Mouse (Mus musculus) hematopoietic multipotent progenitor cell, adult 10-12 weeks (in vitro differentiated cells): ENCODE data around the gene Olfr1158. TPM values are rescaled to one million over a fixed set of nuclear protein-coding genes. Genes with fewer than 3 reads are reported as not detected.

Experiments
- polyA plus RNA-seq: library from polyadenylated mRNA; stranded (reverse); fragments of >175 nt; gene quantifications from 2 replicates; pipeline ENCODE4 v1.2.3, GENCODE M21; 2012; ENCODE audit warnings: low replicate concordance

The Olfr1158 gene
- not detected in 2 replicates for polyA plus RNA-seq

GRCm38 (mm10) chr2:87989813-87990212 lies at the start of gene Olfr1158:
Gene Olfr1158 (plus strand): TSS chr2:87990113.

GRCm38 (mm10) chr2:87945037-87945436 lies 44.9 kb upstream of the Olfr1158 start, which contains the start of gene Olfr1155:
Gene Olfr1155 (minus strand): TSS chr2:87945137.

GRCm38 (mm10) chr2:87953000-87953399 lies 36.9 kb upstream of the Olfr1158 start, which contains the start of gene Olfr1156:
Gene Olfr1156 (minus strand): TSS chr2:87953100.

GRCm38 (mm10) chr2:87968199-87968598 lies 21.7 kb upstream of the Olfr1158 start, which contains the start of gene Olfr1157:
Gene Olfr1157 (minus strand): TSS chr2:87968299.

GRCm38 (mm10) chr2:87974563-87974962 lies 15.3 kb upstream of the Olfr1158 start, which contains the start of gene Olfr74:
Gene Olfr74 (minus strand): TSS chr2:87974663.

GRCm38 (mm10) chr2:88007515-88008318 lies 17.8 kb downstream of the Olfr1158 start, which contains the start of gene Olfr1160:
Gene Olfr1160 (minus strand): TSS chr2:88008268.

GRCm38 (mm10) chr2:88022474-88022873 lies 32.6 kb downstream of the Olfr1158 start, which contains the start of gene Olfr1161:
Gene Olfr1161 (plus strand): TSS chr2:88022774.

GRCm38 (mm10) chr2:88037599-88037998 lies 47.7 kb downstream of the Olfr1158 start, which contains the start of gene Olfr73:
Gene Olfr73 (minus strand): TSS chr2:88037699.

Other genes starting within 250 kb of the Olfr1158 start
- not detected in 2 replicates for gene Olfr1140, start 246.4 kb upstream of the Olfr1158 start, polyA plus RNA-seq
- not detected in 2 replicates for gene Olfr1141, start 236.1 kb upstream of the Olfr1158 start, polyA plus RNA-seq
- not detected in 2 replicates for gene Olfr152, start 210.6 kb upstream of the Olfr1158 start, polyA plus RNA-seq
- not detected in 2 replicates for gene Olfr1143, start 189.5 kb upstream of the Olfr1158 start, polyA plus RNA-seq
- not detected in 2 replicates for gene Olfr1145, start 180.3 kb upstream of the Olfr1158 start, polyA plus RNA-seq
- gene Olfr1148, start 159.6 kb upstream of the Olfr1158 start, polyA plus RNA-seq = not detected in 2 replicates
- not detected in 2 replicates for gene Olfr1150-ps1, start 146.1 kb upstream of the Olfr1158 start, polyA plus RNA-seq
- gene Olfr1151, start 134.3 kb upstream of the Olfr1158 start, polyA plus RNA-seq = not detected in 2 replicates
- gene Olfr1152, start 123.6 kb upstream of the Olfr1158 start, polyA plus RNA-seq = not detected in 2 replicates
- gene Olfr1153, start 95.2 kb upstream of the Olfr1158 start, polyA plus RNA-seq = 0.12 TPM in 1 of 2 replicates, not detected in the other
- gene Olfr1154, start 84.9 kb upstream of the Olfr1158 start, polyA plus RNA-seq = not detected in 2 replicates
- not detected in 2 replicates for gene Olfr1155, start 45.0 kb upstream of the Olfr1158 start, polyA plus RNA-seq
- not detected in 2 replicates for gene Olfr1156, start 37.0 kb upstream of the Olfr1158 start, polyA plus RNA-seq
- not detected in 2 replicates for gene Olfr1157, start 21.8 kb upstream of the Olfr1158 start, polyA plus RNA-seq
- gene Olfr74, start 15.4 kb upstream of the Olfr1158 start, polyA plus RNA-seq = not detected in 2 replicates
- not detected in 2 replicates for gene Olfr1160, start 18.2 kb downstream of the Olfr1158 start, polyA plus RNA-seq
- gene Olfr1161, start 32.7 kb downstream of the Olfr1158 start, polyA plus RNA-seq = not detected in 2 replicates
- not detected in 2 replicates for gene Olfr73, start 47.6 kb downstream of the Olfr1158 start, polyA plus RNA-seq
- not detected in 2 replicates for gene Olfr1162, start 61.0 kb downstream of the Olfr1158 start, polyA plus RNA-seq
- not detected in 2 replicates for gene Olfr1163, start 81.7 kb downstream of the Olfr1158 start, polyA plus RNA-seq
- gene Olfr1164, start 103.9 kb downstream of the Olfr1158 start, polyA plus RNA-seq = not detected in 2 replicates
- gene Olfr1166, start 138.2 kb downstream of the Olfr1158 start, polyA plus RNA-seq = not detected in 2 replicates
- gene Olfr1167, start 165.1 kb downstream of the Olfr1158 start, polyA plus RNA-seq = not detected in 2 replicates
- not detected in 2 replicates for gene Olfr1168, start 191.8 kb downstream of the Olfr1158 start, polyA plus RNA-seq
- gene Olfr1170, start 238.2 kb downstream of the Olfr1158 start, polyA plus RNA-seq = not detected in 2 replicates